Mouse (Mus musculus) hematopoietic multipotent progenitor cell, adult 10-12 weeks (in vitro differentiated cells): ENCODE measurements around the gene Il2rg. TPM values are rescaled to one million over a fixed set of nuclear protein-coding genes. Genes with fewer than 3 reads are reported as not detected.

ENCODE experiments used
- polyA plus RNA-seq: library from polyadenylated mRNA; stranded (reverse); fragments of >175 nt; gene quantifications from 2 replicates; pipeline ENCODE4 v1.2.3, GENCODE M21; 2012; ENCODE audit warnings: low replicate concordance

The Il2rg gene
- polyA plus RNA-seq, result 53.8 and 251 TPM in 2 replicates

GRCm38 (mm10) chrX:101268025-101268754 is at the start of gene Il2rg:
Il2rg (minus strand) TSS chrX:101268255.

GRCm38 (mm10) chrX:101299055-101299454 is 31.0 kb upstream of the Il2rg start, which contains the start of gene Nlgn3:
Nlgn3 (plus strand) TSS chrX:101299168.

GRCm38 (mm10) chrX:101273875-101274738 is 6.1 kb upstream of the Il2rg start, which contains the start of gene Med12:
Med12 (plus strand) TSS chrX:101274030.

GRCm38 (mm10) chrX:101268755-101269124 is 685 bp upstream of the Il2rg start, which contains the start of gene Gm20489:
Gm20489 (minus strand) TSS chrX:101269023.

GRCm38 (mm10) chrX:101263892-101264291 is 4.2 kb downstream of the Il2rg start, which contains the start of gene Gm614:
Gm614 (minus strand) TSS chrX:101263992.

GRCm38 (mm10) chrX:101253952-101254729 is 13.9 kb downstream of the Il2rg start, which contains the start of gene Foxo4:
Foxo4 (plus strand) TSS chrX:101254528.

GRCm38 (mm10) chrX:101221834-101222795 is 45.9 kb downstream of the Il2rg start, which contains the start of gene Snx12:
Snx12 (minus strand) TSS chrX:101222563.

Other genes with a start within 250 kb of the Il2rg start
- gene Tex11, start 208.6 kb downstream of the Il2rg start, polyA plus RNA-seq, result 0.06 TPM in 1 of 2 replicates, not detected in the other
- gene Slc7a3, start 182.2 kb downstream of the Il2rg start, polyA plus RNA-seq, result not detected in 2 replicates
- gene Snx12, start 45.7 kb downstream of the Il2rg start, polyA plus RNA-seq, result 28.7 and 28.9 TPM in 2 replicates
- gene Foxo4, start 13.7 kb downstream of the Il2rg start, polyA plus RNA-seq, result 33.2 and 33.8 TPM in 2 replicates
- 0.34 TPM in 1 of 2 replicates, not detected in the other for gene Gm614, start 4.3 kb downstream of the Il2rg start, polyA plus RNA-seq
- 0.12 and 0.14 TPM in 2 replicates for gene Gm20489, start 768 bp upstream of the Il2rg start, polyA plus RNA-seq
- gene Med12, start 5.8 kb upstream of the Il2rg start, polyA plus RNA-seq, result 71.7 and 104 TPM in 2 replicates
- gene Nlgn3, start 30.9 kb upstream of the Il2rg start, polyA plus RNA-seq, result 0.15 TPM in 1 of 2 replicates, not detected in the other
- gene Gjb1, start 108.1 kb upstream of the Il2rg start, polyA plus RNA-seq, result not detected in 2 replicates
- 28.0 and 55.3 TPM in 2 replicates for gene Zmym3, start 152.6 kb upstream of the Il2rg start, polyA plus RNA-seq
- gene Nono, start 161.1 kb upstream of the Il2rg start, polyA plus RNA-seq, result 26.8 and 50.3 TPM in 2 replicates
- gene Itgb1bp2, start 180.8 kb upstream of the Il2rg start, polyA plus RNA-seq, result 0.15 and 0.46 TPM in 2 replicates